Mouse (Mus musculus) MEL (cell line): ENCODE data around the gene Ung. TPM values are rescaled to one million over a fixed set of nuclear protein-coding genes. Genes with fewer than 3 reads are reported as not detected.
A peak's percentile ranks its signal among the peaks of the same experiment; 100 is the strongest.

ENCODE experiments used
- DNase-seq: peaks from one replicate; pipeline ENCODE4 v3.0.0; 2011; ENCODE audit warnings: low read depth, low spot score
- H3K27ac ChIP-seq: 2 replicates; pipeline ENCODE4 v1.5.1; 2012; ENCODE audit warnings: low read depth, mild to moderate bottlenecking, control low read depth, low read length, moderate library complexity; ENCODE audit not compliant: control insufficient read depth
- H3K27me3 ChIP-seq, 2 experiments: fragments of 150-350 bp in 1 of 2; sonication (generic) in 1 of 2; 2 replicates each; pipeline ENCODE4 v1.6.1; 2012; ENCODE audit warnings: low read length in 2 of 2, mild to moderate bottlenecking in 2 of 2, improper control_type of control experiment in 1 of 2, moderate library complexity in 1 of 2; ENCODE audit not compliant: insufficient read depth in 2 of 2, control insufficient read depth in 1 of 2
- H3K36me3 ChIP-seq, 2 experiments: 2 replicates each; pipeline ENCODE4 v1.6.1; 2012 to 2014; ENCODE audit warnings: low read length in 2 of 2, improper control_type of control experiment in 1 of 2, inconsistent platforms in 1 of 2, mild to moderate bottlenecking in 1 of 2; ENCODE audit not compliant: insufficient read depth in 2 of 2, control insufficient read depth in 1 of 2
- H3K4me1 ChIP-seq, 2 experiments: fragments of 150-350 bp in 1 of 2; sonication (generic) in 1 of 2; 2 replicates each; pipeline ENCODE4 v1.6.1; 2012; ENCODE audit warnings: low read length in 2 of 2, improper control_type of control experiment in 1 of 2, mild to moderate bottlenecking in 1 of 2; ENCODE audit not compliant: insufficient read depth in 2 of 2, control insufficient read depth in 1 of 2
- H3K4me3 ChIP-seq, 2 experiments: fragments of 150-350 bp in 1 of 2; sonication (generic) in 1 of 2; 2 replicates each; pipeline ENCODE4 v1.5.1; 2012; ENCODE audit warnings: low read depth in 2 of 2, low read length in 2 of 2, mild to moderate bottlenecking in 2 of 2, moderate library complexity in 2 of 2, control low read depth in 1 of 2, improper control_type of control experiment in 1 of 2; ENCODE audit not compliant: control insufficient read depth in 1 of 2, insufficient read depth in 1 of 2
- H3K79me2 ChIP-seq: 2 replicates; pipeline ENCODE4 v1.6.1; 2012; ENCODE audit warnings: mild to moderate bottlenecking, low read length, moderate library complexity; ENCODE audit not compliant: control insufficient read depth, poor library complexity, insufficient read depth
- H3K9ac ChIP-seq: 2 replicates; pipeline ENCODE4 v1.6.1; 2012; ENCODE audit warnings: low read depth, mild to moderate bottlenecking, control low read depth, low read length, moderate library complexity; ENCODE audit not compliant: control insufficient read depth, poor library complexity, severe bottlenecking
- H3K9me3 ChIP-seq: fragments of 150-350 bp; sonication (generic); replicated peaks from 2 replicates; pipeline ENCODE4 v1.6.1; 2012; ENCODE audit warnings: mild to moderate bottlenecking, low read length, improper control_type of control experiment, moderate library complexity; ENCODE audit not compliant: insufficient read depth
- BHLHE40 ChIP-seq: IDR thresholded peaks from 2 replicates; pipeline ENCODE4 v1.6.1; 2012; ENCODE audit warnings: low read depth, mild to moderate bottlenecking, inconsistent platforms, low read length, improper control_type of control experiment, borderline replicate concordance
- CHD1 ChIP-seq: IDR thresholded peaks from 2 replicates; pipeline ENCODE4 v1.6.1; 2012; ENCODE audit warnings: low read depth, mild to moderate bottlenecking, inconsistent platforms, low read length, improper control_type of control experiment
- CTCF ChIP-seq, 3 experiments: IDR thresholded peaks in 2 of 3; conservative IDR thresholded peaks in 1 of 3; 2 replicates each; pipeline ENCODE4 v1.5.1; 2011 to 2012; ENCODE audit warnings: low read length in 3 of 3, low read depth in 2 of 3, mild to moderate bottlenecking in 2 of 3, improper control_type of control experiment in 1 of 3, inconsistent platforms in 1 of 3, mixed read lengths in 1 of 3, moderate library complexity in 1 of 3; ENCODE audit not compliant: control insufficient read depth in 1 of 3, insufficient read depth in 1 of 3, poor library complexity in 1 of 3, severe bottlenecking in 1 of 3
- ELF1 ChIP-seq: IDR thresholded peaks from 2 replicates; pipeline ENCODE4 v1.6.1; 2014; ENCODE audit warnings: low read depth, mild to moderate bottlenecking, inconsistent platforms, low read length, improper control_type of control experiment, moderate library complexity
- ETS1 ChIP-seq: IDR thresholded peaks from 2 replicates; pipeline ENCODE4 v1.6.1; 2012; ENCODE audit warnings: low read depth, mild to moderate bottlenecking, inconsistent platforms, low read length, improper control_type of control experiment, moderate library complexity
- GABPA ChIP-seq: IDR thresholded peaks from 2 replicates; pipeline ENCODE4 v1.6.1; 2012; ENCODE audit warnings: low read depth, mild to moderate bottlenecking, inconsistent platforms, low read length, improper control_type of control experiment, moderate library complexity
- GATA1 ChIP-seq: IDR thresholded peaks from 2 replicates; pipeline ENCODE4 v1.6.1; 2011; ENCODE audit warnings: low read depth, low read length, improper control_type of control experiment
- HCFC1 ChIP-seq: IDR thresholded peaks from 2 replicates; pipeline ENCODE4 v1.6.1; 2012; ENCODE audit warnings: low read depth, mild to moderate bottlenecking, inconsistent platforms, low read length, improper control_type of control experiment, moderate library complexity
- KAT2A ChIP-seq: conservative IDR thresholded peaks from 2 replicates; pipeline ENCODE4 v1.6.1; 2012; ENCODE audit warnings: low read depth, low read length, improper control_type of control experiment, inconsistent platforms
- MAX ChIP-seq: IDR thresholded peaks from 2 replicates; pipeline ENCODE4 v1.6.1; 2011; ENCODE audit warnings: low read length, improper control_type of control experiment
- MEF2A ChIP-seq: IDR thresholded peaks from 2 replicates; pipeline ENCODE4 v1.6.1; 2014; ENCODE audit warnings: low read depth, mild to moderate bottlenecking, inconsistent platforms, low read length, improper control_type of control experiment; ENCODE audit not compliant: poor library complexity, insufficient replicate concordance, severe bottlenecking; ENCODE audit errors: extremely low read depth
- MXI1 ChIP-seq: IDR thresholded peaks from 2 replicates; pipeline ENCODE4 v1.6.1; 2011; ENCODE audit warnings: mild to moderate bottlenecking, low read depth, low read length, improper control_type of control experiment
- MYC ChIP-seq: IDR thresholded peaks from 2 replicates; pipeline ENCODE4 v1.6.1; 2011; ENCODE audit warnings: low read depth, mild to moderate bottlenecking, low read length, improper control_type of control experiment, moderate library complexity
- NELFE ChIP-seq: IDR thresholded peaks from 2 replicates; pipeline ENCODE4 v1.6.1; 2011; ENCODE audit warnings: low read depth, low read length, improper control_type of control experiment
- RCOR1 ChIP-seq: IDR thresholded peaks from 2 replicates; pipeline ENCODE4 v1.6.1; 2012; ENCODE audit warnings: low read depth, mild to moderate bottlenecking, inconsistent platforms, low read length, improper control_type of control experiment
- SMC3 ChIP-seq: IDR thresholded peaks from 2 replicates; pipeline ENCODE4 v1.6.1; 2011; ENCODE audit warnings: low read depth, low read length, improper control_type of control experiment
- TAL1 ChIP-seq: IDR thresholded peaks from 2 replicates; pipeline ENCODE4 v1.6.1; 2012; ENCODE audit warnings: mild to moderate bottlenecking, inconsistent platforms, low read length, moderate library complexity, mixed read lengths
- TCF12 ChIP-seq: IDR thresholded peaks from 2 replicates; pipeline ENCODE4 v1.6.1; 2014; ENCODE audit warnings: low read depth, mild to moderate bottlenecking, inconsistent platforms, low read length, improper control_type of control experiment, moderate library complexity
- ZMIZ1 ChIP-seq: IDR thresholded peaks from 2 replicates; pipeline ENCODE4 v1.6.1; 2012; ENCODE audit warnings: low read depth, mild to moderate bottlenecking, inconsistent platforms, low read length, improper control_type of control experiment, moderate library complexity
- ZNF384 ChIP-seq: IDR thresholded peaks from 2 replicates; pipeline ENCODE4 v1.6.1; 2012; ENCODE audit warnings: low read depth, mild to moderate bottlenecking, inconsistent platforms, low read length, improper control_type of control experiment
- polyA plus RNA-seq, 2 experiments: library from polyadenylated mRNA; stranded (reverse) in 1 of 2; unstranded in 1 of 2; fragments of >175 nt in 1 of 2; fragments of >200 nt in 1 of 2; gene quantifications; 2 replicates each; pipeline versions ENCODE4 v1.2.1 to v1.2.4; 2012; ENCODE audit warnings: low replicate concordance in 2 of 2, low read depth in 1 of 2; ENCODE audit not compliant: insufficient read length in 2 of 2, insufficient read depth in 1 of 2, missing spikeins in 1 of 2
- total RNA-seq: library from RNA; depleted of rRNA; stranded (reverse); fragments of 300-350 nt; gene quantifications from 2 replicates; pipeline ENCODE4 v1.2.3, GENCODE M21; 2012

The Ung gene
- total and polyA plus RNA-seq, 3 experiments: 22.1 to 62.2 TPM; not detected in 1

DNA sequence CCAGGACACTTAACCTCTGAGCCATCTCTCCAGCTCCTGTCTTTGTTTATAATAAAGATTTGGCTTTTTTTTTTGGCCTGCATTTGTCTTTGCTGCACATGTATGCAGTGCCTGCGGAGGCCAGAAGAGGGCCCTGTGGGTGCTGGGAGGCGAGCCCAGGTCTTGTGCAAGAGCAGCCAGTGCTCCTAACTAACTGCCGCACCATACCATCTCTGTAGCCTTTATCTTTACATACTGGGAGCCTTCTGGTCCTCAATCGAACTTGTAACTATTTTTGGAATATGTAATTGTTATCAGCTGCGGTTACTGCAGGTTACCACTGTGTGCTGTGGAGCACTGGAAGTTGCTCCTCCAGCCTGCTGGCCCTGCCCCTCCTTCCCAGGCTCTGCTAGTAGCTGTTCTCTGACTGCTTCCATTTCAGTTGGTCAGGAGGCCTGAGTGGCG is 3.9 kb downstream of the Ung start (continued):
- TF ChIP-seq GABPA: no peak
- TF ChIP-seq GATA1: peak; percentile 96
- no peak for TF ChIP-seq KAT2A
- no peak for TF ChIP-seq NELFE
- peak; percentile 69; the same call in 1 of the 2 replicates for TF ChIP-seq MXI1
- TF ChIP-seq MEF2A: peak; percentile 100
- TF ChIP-seq RCOR1: peak; percentile 82
- TF ChIP-seq ZMIZ1: no peak
- TF ChIP-seq CTCF (IDR thresholded peaks at IDR 0.05 in 2 of 3, conservative IDR thresholded peaks at IDR 0.05 in 1 of 3; ENCODE audit: control insufficient read depth in 1 of 3, insufficient read depth in 1 of 3, low read depth in 2 of 3, low read length in 3 of 3, poor library complexity in 1 of 3, severe bottlenecking in 1 of 3): peak; percentile 68 to 78 (median 70)
- no peak for TF ChIP-seq ELF1
- 0 out of 2 replicates have a peak, but pooled peaks have one; percentile 55 for TF ChIP-seq MAX
- peak; percentile 61 for TF ChIP-seq SMC3
- TF ChIP-seq, all 39 proteins: peak for 19

- TF ChIP-seq ELF1 (no peak), MYC (no peak), TAL1 (no peak), ZNF384 (no peak), CHD1 (no peak), BHLHE40 (no peak), ETS1 (no peak), TCF12 (no peak), HCFC1 (no peak), RCOR1 (no peak)
- Histone ChIP-seq H3K4me1 (peaks cover 8 to 26% of the 10 kb centered on the region in 2 experiments), H3K4me3 (no peak overlapping the region), H3K9me3 (no peaks in the 10 kb centered on the region), H3K9ac (no peak overlapping the region), H3K79me2 (peaks cover 3% of the 10 kb centered on the region; the same call in 1 of the 2 replicates), H3K36me3 (peaks cover 0 to 18% of the 10 kb centered on the region in 2 experiments; a peak in 2 of 4 replicates), H3K27me3 (no peaks in the 10 kb centered on the region), H3K27ac (no peak overlapping the region)
- no peak for DNase-seq
Measured at GRCm38 (mm10) chr5:114135516-114135915, 5.3 kb downstream of the Ung start.
